Mouse (Mus musculus): ENCODE data around the gene Slc35f4.

GRCm38 (mm10) chr14:49493793-49494192, 32.1 kb downstream of the Slc35f4 start:
- TF ChIP-seq POLR2A (IDR thresholded peaks at IDR 0.05; ENCODE audit: extremely low read depth, insufficient read depth, low read length) (no peak), CTCF (IDR thresholded peaks at IDR 0.05; ENCODE audit: extremely low read depth, insufficient read depth, low read length) (no peak)

All from cortical plate, adult 2 months (tissue).